Mouse (Mus musculus) frontal cortex, postnatal 14 days (tissue): ENCODE measurements around the gene A230072I06Rik.

Source experiments
- DNase-seq, 2 experiments: peaks; one replicate each; pipeline ENCODE4 v3.0.0; 2022; ENCODE audit warnings: low spot score in 2 of 2

The A230072I06Rik gene

GRCm38 (mm10) chr8:12323238-12323637 lies 44.6 kb downstream of the A230072I06Rik start:
- DNase-seq = no peak

GRCm38 (mm10) chr8:12324561-12324960 lies 45.9 kb downstream of the A230072I06Rik start:
- DNase-seq = no peak

- no peak for DNase-seq
These were observed 46.5 kb downstream of the A230072I06Rik start for GRCm38 (mm10) chr8:12324991-12325601.

GRCm38 (mm10) chr8:12327187-12327586 lies 48.6 kb downstream of the A230072I06Rik start:
- DNase-seq = no peak

- no peak for DNase-seq
These were observed 49.3 kb downstream of the A230072I06Rik start for GRCm38 (mm10) chr8:12327707-12328471.

- no peak for DNase-seq
These were observed 49.9 kb downstream of the A230072I06Rik start for GRCm38 (mm10) chr8:12328476-12328875.

- no peak for DNase-seq
These were observed 51.4 kb downstream of the A230072I06Rik start for GRCm38 (mm10) chr8:12330066-12330465.
